Mouse (Mus musculus) spleen, postnatal 10 days (tissue): ENCODE data around the gene BC025446.

Experiments
- DNase-seq, 2 experiments: peaks; one replicate each; pipeline ENCODE4 v3.0.0; 2021 to 2022; ENCODE audit warnings: low spot score in 2 of 2

The BC025446 gene

GRCm38 (mm10) chr15:75215778-75216691 is at the start of gene BC025446:
TSS of gene BC025446 (plus strand) at chr15:75216376.
- DNase-seq: no peak

- peak in 1 of 2 experiments; percentile 55 for DNase-seq
These were observed 40.7 kb upstream of the BC025446 start for GRCm38 (mm10) chr15:75175506-75175905.

GRCm38 (mm10) chr15:75186291-75186690 is 29.9 kb upstream of the BC025446 start:
- DNase-seq: no peak

GRCm38 (mm10) chr15:75189116-75189515 is 27.1 kb upstream of the BC025446 start:
- peak in 1 of 2 experiments; percentile 35 for DNase-seq

GRCm38 (mm10) chr15:75190560-75190959 is 25.6 kb upstream of the BC025446 start:
- peak in 1 of 2 experiments; percentile 41 for DNase-seq

GRCm38 (mm10) chr15:75216831-75217230 is 655 bp downstream of the BC025446 start:
- DNase-seq: no peak

GRCm38 (mm10) chr15:75221942-75222341 is 5.8 kb downstream of the BC025446 start:
- DNase-seq: no peak

- no peak for DNase-seq
These were observed 21.6 kb downstream of the BC025446 start for GRCm38 (mm10) chr15:75237736-75238288.

GRCm38 (mm10) chr15:75240558-75240957 is 24.4 kb downstream of the BC025446 start:
- no peak for DNase-seq

- no peak for DNase-seq
These were observed 26.8 kb downstream of the BC025446 start for GRCm38 (mm10) chr15:75242756-75243640.

GRCm38 (mm10) chr15:75254671-75255070 is 38.5 kb downstream of the BC025446 start:
- DNase-seq: no peak

GRCm38 (mm10) chr15:75265863-75266262 is 49.7 kb downstream of the BC025446 start:
- DNase-seq: no peak

- DNase-seq: no peak
These were observed 50.5 kb downstream of the BC025446 start for GRCm38 (mm10) chr15:75266626-75267025.

- DNase-seq: no peak
These were observed 51.9 kb downstream of the BC025446 start, which contains the start of gene Ly6f for GRCm38 (mm10) chr15:75268121-75268520. TSS of gene Ly6f (plus strand) at chr15:75268421.

- DNase-seq: no peak
These were observed 53.0 kb downstream of the BC025446 start for GRCm38 (mm10) chr15:75268916-75269829.

- DNase-seq: no peak
These were observed 54.0 kb downstream of the BC025446 start for GRCm38 (mm10) chr15:75270169-75270568.

GRCm38 (mm10) chr15:75270691-75271362 is 54.7 kb downstream of the BC025446 start:
- DNase-seq: no peak

- no peak for DNase-seq
These were observed 55.2 kb downstream of the BC025446 start for GRCm38 (mm10) chr15:75271426-75271825.

GRCm38 (mm10) chr15:75271891-75272290 is 55.7 kb downstream of the BC025446 start:
- DNase-seq: no peak
